In genomic region chr3:133559413-133560114, GRCm38 (mm10) we compare ENCODE assay signal across 20 mouse cellular contexts. TPM values are rescaled to one million over a fixed set of nuclear protein-coding genes. Genes with fewer than 3 reads are reported as not detected.
A peak's percentile ranks its signal among the peaks of the same experiment; 100 is the strongest.
DNase-seq lines count a peak whose midpoint lies in the region; ATAC-seq and TF ChIP-seq lines count a peak whose summit lies in the region.
"Had no signal": no experiment of that assay in that cellular context is flagged by ENCODE, and none has a peak within 500 bp of the region (broad histone marks: within the 10 kb centered on the region; RNA-seq: fewer than 3 reads in every experiment).

No protein-coding gene starts in this region.

- H3K4me3 ChIP-seq in forebrain, embryonic 16.5 days (replicated peaks; ENCODE audit: low read length): no peak overlapping the region
- no peak overlapping the region for H3K4me3 ChIP-seq in forebrain, embryonic 11.5 days (ENCODE audit: low read depth, low read length)
- H3K4me3 ChIP-seq in limb, embryonic 11.5 days (ENCODE audit: low read depth, low read length): no peak overlapping the region
- no peak overlapping the region for H3K4me3 ChIP-seq in limb, embryonic 10.5 days
- no peak overlapping the region for H3K4me3 ChIP-seq in stomach, embryonic 14.5 days (ENCODE audit: low read depth, low read length)
- no peak overlapping the region for H3K4me3 ChIP-seq in stomach, postnatal 0 days (ENCODE audit: low read depth, low read length)
- H3K4me3 ChIP-seq: embryonic facial prominence, embryonic 15.5 days; gastrocnemius, adult 2 months; heart, embryonic 15.5 days; left cerebral cortex, adult 2 months; limb, embryonic 12.5 days had no signal

- no peak overlapping the region for H3K4me2 ChIP-seq in forebrain, embryonic 16.5 days (ENCODE audit: low read length)
- no peak overlapping the region for H3K4me2 ChIP-seq in forebrain, embryonic 11.5 days (ENCODE audit: low read depth, low read length, severe bottlenecking)
- H3K4me2 ChIP-seq in limb, embryonic 11.5 days (ENCODE audit: low read depth, severe bottlenecking): no peak overlapping the region
- H3K4me2 ChIP-seq in stomach, embryonic 14.5 days (replicated peaks; ENCODE audit: low read depth, low read length): no peak overlapping the region
- H3K4me2 ChIP-seq in stomach, postnatal 0 days (replicated peaks; ENCODE audit: low read depth): no peak overlapping the region
- H3K4me2 ChIP-seq: embryonic facial prominence, embryonic 15.5 days; heart, embryonic 15.5 days; hindbrain, embryonic 14.5 days; limb, embryonic 12.5 days had no signal

- WGBS in forebrain, embryonic 16.5 days: 94% methylated on average over 6 of the region's 6 CpGs
- 89% methylated on average over 6 of the region's 6 CpGs for WGBS in forebrain, embryonic 11.5 days
- 86% methylated on average over 6 of the region's 6 CpGs for WGBS in limb, embryonic 11.5 days
- 87% methylated on average over 6 of the region's 6 CpGs for WGBS in limb, embryonic 10.5 days
- WGBS in stomach, embryonic 14.5 days: 82% methylated on average over 6 of the region's 6 CpGs
- WGBS in stomach, postnatal 0 days: 80% methylated on average over 6 of the region's 6 CpGs

- 0 out of 2 replicates have a peak, but pooled peaks have one; percentile 36 for ATAC-seq in forebrain, embryonic 16.5 days
- ATAC-seq in forebrain, embryonic 11.5 days (replicated peaks; ENCODE audit: low FRiP score): no peak
- 0 out of 2 replicates have a peak, but pooled peaks have one; percentile 56 for ATAC-seq in limb, embryonic 11.5 days (ENCODE audit: insufficient number of reproducible peaks, low FRiP score, low TSS enrichment, low read depth)
- peak; percentile 62; the same call in 1 of the 2 replicates for ATAC-seq in stomach, embryonic 14.5 days (ENCODE audit: insufficient number of reproducible peaks, insufficient read depth, low FRiP score, low read depth)
- no peak for ATAC-seq in stomach, postnatal 0 days (ENCODE audit: low FRiP score, low TSS enrichment)
- ATAC-seq: activated CD4-positive, CD25-positive, alpha-beta regulatory T cell, adult 4 months had no signal

- TF ChIP-seq CTCF in stomach, postnatal 0 days (IDR thresholded peaks at IDR 0.05; ENCODE audit: low read depth): no peak

- no peaks in the 10 kb centered on the region for H3K27me3 ChIP-seq in forebrain, embryonic 16.5 days (replicated peaks; ENCODE audit: control insufficient read depth, insufficient read depth, low read length)
- H3K27me3 ChIP-seq in forebrain, embryonic 11.5 days (ENCODE audit: control insufficient read depth, insufficient read depth, low read length): no peaks in the 10 kb centered on the region
- H3K27me3 ChIP-seq in limb, embryonic 11.5 days (ENCODE audit: control insufficient read depth, insufficient read depth, low read length): no peaks in the 10 kb centered on the region
- H3K27me3 ChIP-seq in limb, embryonic 10.5 days (ENCODE audit: low read depth, poor library complexity, severe bottlenecking): no peaks in the 10 kb centered on the region
- no peaks in the 10 kb centered on the region for H3K27me3 ChIP-seq in stomach, embryonic 14.5 days (ENCODE audit: control insufficient read depth, insufficient read depth, low read length)
- no peaks in the 10 kb centered on the region for H3K27me3 ChIP-seq in stomach, postnatal 0 days (ENCODE audit: control insufficient read depth, insufficient read depth, low read length)
- H3K27me3 ChIP-seq: embryonic facial prominence, embryonic 15.5 days; heart, embryonic 15.5 days; limb, embryonic 12.5 days had no signal

- no peak overlapping the region for H3K9ac ChIP-seq in forebrain, embryonic 16.5 days (replicated peaks; ENCODE audit: low read depth, low read length)
- H3K9ac ChIP-seq in forebrain, embryonic 11.5 days (ENCODE audit: low read length): no peak overlapping the region
- no peak overlapping the region for H3K9ac ChIP-seq in limb, embryonic 11.5 days (ENCODE audit: low read length)
- no peak overlapping the region for H3K9ac ChIP-seq in stomach, embryonic 14.5 days (replicated peaks; ENCODE audit: low read depth, low read length)
- H3K9ac ChIP-seq in stomach, postnatal 0 days (ENCODE audit: low read length): no peak overlapping the region
- H3K9ac ChIP-seq: embryonic facial prominence, embryonic 15.5 days; heart, embryonic 15.5 days; hindbrain, embryonic 14.5 days; limb, embryonic 12.5 days had no signal

- no peak for DNase-seq in forebrain, embryonic 11.5 days (ENCODE audit: low spot score)
- DNase-seq in limb, embryonic 11.5 days (ENCODE audit: low spot score): no peak
- DNase-seq in limb, embryonic 10.5 days (ENCODE audit: low spot score): no peak
- no peak for DNase-seq in stomach, postnatal 0 days (ENCODE audit: low spot score)
- DNase-seq in embryo, embryonic 10.5 days (ENCODE audit: low spot score): no peak
- DNase-seq: adrenal gland, postnatal 25 days; cerebellum, adult 8-10 months; gastrocnemius, adult 2 months; kidney, adult 18-20 months; kidney, postnatal 14 days; right cerebral cortex, postnatal 4 days; thymus, postnatal 36 days had no signal

- TF ChIP-seq EP300 in stomach, postnatal 0 days (optimal IDR thresholded peaks at IDR 0.05): no peak

- H3K4me1 ChIP-seq in forebrain, embryonic 16.5 days (replicated peaks; ENCODE audit: control insufficient read depth, insufficient read depth, low read length): no peaks in the 10 kb centered on the region
- H3K4me1 ChIP-seq in forebrain, embryonic 11.5 days (replicated peaks; ENCODE audit: control insufficient read depth, insufficient read depth, low read length): no peaks in the 10 kb centered on the region
- no peaks in the 10 kb centered on the region for H3K4me1 ChIP-seq in limb, embryonic 11.5 days (ENCODE audit: control insufficient read depth, insufficient read depth, low read length)
- no peaks in the 10 kb centered on the region for H3K4me1 ChIP-seq in limb, embryonic 10.5 days
- no peaks in the 10 kb centered on the region for H3K4me1 ChIP-seq in stomach, embryonic 14.5 days (ENCODE audit: control insufficient read depth, insufficient read depth, low read length)
- H3K4me1 ChIP-seq in stomach, postnatal 0 days (replicated peaks; ENCODE audit: control insufficient read depth, insufficient read depth): no peaks in the 10 kb centered on the region
- H3K4me1 ChIP-seq: embryonic facial prominence, embryonic 15.5 days; heart, embryonic 15.5 days; limb, embryonic 12.5 days had no signal

- no peaks in the 10 kb centered on the region for H3K9me3 ChIP-seq in forebrain, embryonic 16.5 days (ENCODE audit: control insufficient read depth, low read length)
- H3K9me3 ChIP-seq in forebrain, embryonic 11.5 days (ENCODE audit: control insufficient read depth, low read length): no peaks in the 10 kb centered on the region
- H3K9me3 ChIP-seq in limb, embryonic 11.5 days (ENCODE audit: control insufficient read depth, low read length): no peaks in the 10 kb centered on the region; the same call in 1 of the 2 replicates
- no peaks in the 10 kb centered on the region for H3K9me3 ChIP-seq in limb, embryonic 10.5 days (replicated peaks)
- H3K9me3 ChIP-seq in stomach, embryonic 14.5 days (ENCODE audit: control insufficient read depth, low read depth, low read length): no peaks in the 10 kb centered on the region
- H3K9me3 ChIP-seq in stomach, postnatal 0 days (ENCODE audit: control insufficient read depth, low read length): no peaks in the 10 kb centered on the region
- H3K9me3 ChIP-seq: embryonic facial prominence, embryonic 15.5 days; heart, embryonic 15.5 days; limb, embryonic 12.5 days had no signal

- H3K36me3 ChIP-seq in forebrain, embryonic 16.5 days (ENCODE audit: control insufficient read depth, insufficient read depth): no peaks in the 10 kb centered on the region
- H3K36me3 ChIP-seq in forebrain, embryonic 11.5 days (ENCODE audit: control insufficient read depth, insufficient read depth, low read length): no peaks in the 10 kb centered on the region
- no peaks in the 10 kb centered on the region for H3K36me3 ChIP-seq in limb, embryonic 11.5 days (ENCODE audit: control insufficient read depth, insufficient read depth, low read length)
- no peaks in the 10 kb centered on the region for H3K36me3 ChIP-seq in limb, embryonic 10.5 days
- no peaks in the 10 kb centered on the region for H3K36me3 ChIP-seq in stomach, embryonic 14.5 days (ENCODE audit: control insufficient read depth, insufficient read depth, low read length)
- H3K36me3 ChIP-seq in stomach, postnatal 0 days (ENCODE audit: control insufficient read depth, insufficient read depth, low read length): no peaks in the 10 kb centered on the region
- H3K36me3 ChIP-seq: embryonic facial prominence, embryonic 15.5 days; heart, embryonic 15.5 days; limb, embryonic 12.5 days had no signal

- no peak overlapping the region for H3K27ac ChIP-seq in forebrain, embryonic 16.5 days (ENCODE audit: low read length)
- no peak overlapping the region for H3K27ac ChIP-seq in forebrain, embryonic 11.5 days (ENCODE audit: low read depth, low read length)
- no peak overlapping the region for H3K27ac ChIP-seq in limb, embryonic 11.5 days (replicated peaks; ENCODE audit: low read depth, low read length)
- no peak overlapping the region for H3K27ac ChIP-seq in limb, embryonic 10.5 days
- H3K27ac ChIP-seq in stomach, embryonic 14.5 days (ENCODE audit: low read length): no peak overlapping the region
- no peak overlapping the region for H3K27ac ChIP-seq in stomach, postnatal 0 days (replicated peaks)
- H3K27ac ChIP-seq: embryonic facial prominence, embryonic 15.5 days; gastrocnemius, adult 2 months; heart, embryonic 15.5 days; hindbrain, embryonic 14.5 days; left cerebral cortex, adult 2 months; limb, embryonic 12.5 days had no signal

RNA-seq across cellular contexts. Expression of gene Tet2, which starts 14.6 kb away (rescaled TPM):
- 17.1 and 24.0 TPM in 2 replicates for polyA plus RNA-seq in forebrain, embryonic 16.5 days (2015; fragmentation: Nextera tagmentation; extraction: Ambion mirVana)
- 16.7 and 19.3 TPM in 2 replicates for polyA plus RNA-seq in forebrain, embryonic 11.5 days (2014; fragmentation: Nextera tagmentation; extraction: Ambion mirVana)
- polyA plus RNA-seq in limb, embryonic 11.5 days (2014; fragmentation: Nextera tagmentation; extraction: Ambion mirVana): 12.7 and 14.1 TPM in 2 replicates
- polyA plus RNA-seq in limb, embryonic 10.5 days (2016; fragmentation: Nextera tagmentation; extraction: Ambion mirVana): 12.3 and 15.0 TPM in 2 replicates
- polyA plus RNA-seq in stomach, embryonic 14.5 days (2014; fragmentation: Nextera tagmentation; extraction: Ambion mirVana): 27.6 and 28.4 TPM in 2 replicates
- polyA plus RNA-seq in stomach, postnatal 0 days (2015; fragmentation: Nextera tagmentation; extraction: Ambion mirVana): 11.2 and 12.9 TPM in 2 replicates

Comparison
In these comparisons a context has a peak if more than half of its experiments do, and no peak if none do; other contexts are left out.
1. ATAC-seq: peak in forebrain, embryonic 16.5 days (single experiment), limb, embryonic 11.5 days (single experiment) and stomach, embryonic 14.5 days (single experiment); none in forebrain, embryonic 11.5 days (single experiment) and stomach, postnatal 0 days (single experiment).